In the genomic region with DNA sequence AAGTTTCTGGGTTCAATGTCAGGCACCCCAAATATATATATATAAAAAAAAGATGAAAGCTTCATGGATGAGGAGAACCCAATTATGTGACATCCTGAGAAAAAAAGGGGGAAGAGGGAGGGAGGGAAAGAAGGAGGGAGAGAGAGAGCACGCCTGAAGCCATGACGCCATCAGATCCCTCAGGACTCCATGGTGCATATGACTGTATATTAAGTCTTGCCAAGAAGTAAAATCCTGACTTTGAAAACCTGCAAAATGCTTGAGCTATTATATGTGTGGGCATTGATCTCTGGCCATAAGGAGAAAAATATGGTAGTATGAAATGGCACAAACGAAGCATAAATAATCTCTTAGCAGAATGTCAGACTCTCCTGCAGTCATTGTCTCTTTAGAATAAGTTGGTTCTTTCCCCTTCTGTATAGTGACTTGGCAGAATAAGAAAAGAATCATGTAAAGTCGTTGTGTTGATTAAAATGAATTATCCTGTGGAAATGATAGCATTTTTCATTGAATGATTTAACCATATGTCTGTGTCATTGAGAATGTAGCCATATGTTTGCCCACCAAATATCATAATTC, we compare ENCODE assay signal across 22 mouse cellular contexts. TPM values are rescaled to one million over a fixed set of nuclear protein-coding genes. Genes with fewer than 3 reads are reported as not detected.
"Had no signal": no experiment of that assay in that cellular context is flagged by ENCODE, and none has a peak within 500 bp of the region (broad histone marks: within the 10 kb centered on the region; RNA-seq: fewer than 3 reads in every experiment).

No protein-coding gene starts in this region.

- H3K4me2 ChIP-seq: lung, embryonic 14.5 days; midbrain, embryonic 12.5 days; neural tube, embryonic 13.5 days; neural tube, embryonic 15.5 days had no signal

- H3K9me3 ChIP-seq: midbrain, embryonic 10.5 days; midbrain, embryonic 12.5 days; neural tube, embryonic 13.5 days; neural tube, embryonic 15.5 days had no signal

- H3K27ac ChIP-seq: midbrain, embryonic 10.5 days; midbrain, embryonic 12.5 days; neural tube, embryonic 13.5 days; neural tube, embryonic 15.5 days had no signal

- H3K27me3 ChIP-seq: midbrain, embryonic 12.5 days; neural tube, embryonic 13.5 days; neural tube, embryonic 15.5 days had no signal

- ATAC-seq: midbrain, embryonic 16.5 days had no signal

- H3K4me3 ChIP-seq: midbrain, embryonic 10.5 days; midbrain, embryonic 12.5 days; myocyte; neural tube, embryonic 13.5 days; neural tube, embryonic 15.5 days had no signal

- H3K9ac ChIP-seq: lung, embryonic 14.5 days; midbrain, embryonic 12.5 days; neural tube, embryonic 13.5 days; neural tube, embryonic 15.5 days had no signal

- DNase-seq: lung, adult 18-20 months; lung, embryonic 14.5 days; lung, postnatal 10 days; lung, postnatal 4 days; midbrain, embryonic 14.5 days; retina, postnatal 1 day; right cerebral cortex, adult 18-20 months; right cerebral cortex, postnatal 25 days; right cerebral cortex, postnatal 4 days; spleen, adult 18-20 months; thymus, adult 2 months; thymus, postnatal 36 days had no signal

- H3K4me1 ChIP-seq: midbrain, embryonic 10.5 days; midbrain, embryonic 12.5 days; neural tube, embryonic 13.5 days; neural tube, embryonic 15.5 days had no signal

- H3K36me3 ChIP-seq: midbrain, embryonic 10.5 days; midbrain, embryonic 12.5 days; neural tube, embryonic 13.5 days; neural tube, embryonic 15.5 days had no signal

RNA-seq across cellular contexts. Expression of a gene that starts 17.6 kb away (rescaled TPM):
- polyA plus RNA-seq: lung, embryonic 14.5 days; lung, embryonic 16.5 days; midbrain, embryonic 10.5 days; midbrain, embryonic 12.5 days; midbrain, embryonic 14.5 days; midbrain, embryonic 16.5 days; neural tube, embryonic 11.5 days; neural tube, embryonic 13.5 days; neural tube, embryonic 15.5 days; stomach, embryonic 14.5 days; stomach, embryonic 16.5 days had no signal
